Mouse (Mus musculus): ENCODE results near the gene Sik1. TPM values are rescaled to one million over a fixed set of nuclear protein-coding genes. Genes with fewer than 3 reads are reported as not detected.

The Sik1 gene
- polyA plus RNA-seq, 1 experiment from 2014 or later = 21.8 TPM

- no peaks in the 10 kb centered on the region for H3K9me3 ChIP-seq
- ATAC-seq (ENCODE audit: insufficient read depth, low FRiP score, low read depth) = no peak
- H3K4me3 ChIP-seq (replicated peaks) = no peak overlapping the region
- H3K36me3 ChIP-seq = no peaks in the 10 kb centered on the region
- H3K4me1 ChIP-seq = no peaks in the 10 kb centered on the region; the same call in 1 of the 2 replicates
- no peak overlapping the region for H3K4me2 ChIP-seq
- H3K27ac ChIP-seq = no peak overlapping the region
- no peaks in the 10 kb centered on the region for H3K27me3 ChIP-seq (replicated peaks)
- WGBS = 91% methylated on average over 7 of the region's 7 CpGs
- no peak overlapping the region for H3K9ac ChIP-seq
These were observed 46.5 kb downstream of the Sik1 start for GRCm38 (mm10) chr17:31809136-31809535.

DNA sequence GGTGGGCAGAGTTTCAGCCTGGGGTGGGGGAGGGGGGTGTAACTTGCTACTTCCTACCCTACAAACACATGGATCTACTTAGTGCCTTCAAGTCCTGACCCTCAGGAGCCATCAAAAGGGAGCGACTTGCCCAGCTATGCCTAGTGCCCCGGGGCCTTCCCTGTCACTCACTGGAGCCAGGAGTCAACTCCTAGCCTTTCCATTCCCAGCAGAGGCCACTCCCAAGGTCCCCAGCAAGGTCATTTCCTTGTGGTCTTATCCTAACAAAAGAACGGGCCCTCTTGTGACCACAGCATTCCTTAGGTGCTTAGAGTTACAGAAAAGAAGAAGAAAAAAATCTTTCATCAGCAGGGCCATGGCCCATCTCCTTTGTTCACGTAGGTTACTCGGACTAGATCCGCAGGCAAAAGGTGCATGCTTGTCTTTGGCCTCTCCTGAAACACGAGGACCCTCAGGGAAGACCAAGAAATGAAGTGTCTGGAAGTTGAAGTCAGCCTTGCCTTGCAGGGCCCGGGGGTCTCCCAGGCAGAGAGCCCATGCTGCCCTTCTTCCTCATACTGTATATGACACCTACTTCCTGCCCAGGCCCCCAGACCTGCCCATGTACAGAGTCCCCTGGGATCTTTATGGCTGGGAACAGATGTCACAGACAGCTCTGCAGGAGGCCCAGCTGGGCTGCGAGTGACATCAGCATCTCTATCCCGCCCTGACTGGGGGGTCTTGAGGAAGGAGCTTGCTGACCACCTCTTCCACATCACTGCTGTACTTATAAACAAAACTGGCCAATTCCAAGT, 47.3 kb downstream of the Sik1 start:
- Histone ChIP-seq H3K27ac (no peak overlapping the region), H3K4me1 (no peaks in the 10 kb centered on the region), H3K27me3 (replicated peaks) (no peaks in the 10 kb centered on the region), H3K9ac (no peak overlapping the region), H3K9me3 (no peaks in the 10 kb centered on the region), H3K36me3 (no peaks in the 10 kb centered on the region), H3K4me3 (replicated peaks) (no peak overlapping the region), H3K4me2 (no peak overlapping the region)
- ATAC-seq (ENCODE audit: insufficient read depth, low FRiP score, low read depth) = 0 out of 2 replicates have a peak, but pooled peaks have one; percentile 19
- 52% methylated on average over 10 of the region's 10 CpGs for WGBS

- H3K9ac ChIP-seq = no peak overlapping the region
- H3K4me3 ChIP-seq (replicated peaks) = no peak overlapping the region
- no peak for ATAC-seq (ENCODE audit: insufficient read depth, low FRiP score, low read depth)
- H3K4me2 ChIP-seq = no peak overlapping the region
- H3K36me3 ChIP-seq = no peaks in the 10 kb centered on the region
- WGBS = 49% methylated on average over 3 of the region's 3 CpGs
- no peaks in the 10 kb centered on the region for H3K9me3 ChIP-seq
- no peaks in the 10 kb centered on the region for H3K4me1 ChIP-seq
- H3K27me3 ChIP-seq (replicated peaks) = no peaks in the 10 kb centered on the region
- H3K27ac ChIP-seq = no peak overlapping the region
These were observed 49.1 kb downstream of the Sik1 start for GRCm38 (mm10) chr17:31806496-31806895.

- no peak overlapping the region for H3K4me2 ChIP-seq
- no peaks in the 10 kb centered on the region for H3K4me1 ChIP-seq
- no peaks in the 10 kb centered on the region for H3K36me3 ChIP-seq
- no peak overlapping the region for H3K4me3 ChIP-seq (replicated peaks)
- ATAC-seq (ENCODE audit: insufficient read depth, low FRiP score, low read depth) = no peak
- no peaks in the 10 kb centered on the region for H3K27me3 ChIP-seq (replicated peaks)
- H3K9ac ChIP-seq = no peak overlapping the region
- H3K9me3 ChIP-seq = no peaks in the 10 kb centered on the region
- 0 out of 2 replicates have a peak overlapping the region, but pooled peaks have one; percentile 45 for H3K27ac ChIP-seq
- WGBS = 44% methylated on average over 8 of the region's 8 CpGs
These were observed 49.6 kb downstream of the Sik1 start for GRCm38 (mm10) chr17:31806025-31806424.

- Histone ChIP-seq H3K4me3 (replicated peaks) (no peak overlapping the region), H3K9me3 (no peaks in the 10 kb centered on the region), H3K27me3 (replicated peaks) (no peaks in the 10 kb centered on the region), H3K4me1 (no peaks in the 10 kb centered on the region), H3K36me3 (no peaks in the 10 kb centered on the region), H3K9ac (no peak overlapping the region), H3K4me2 (no peak overlapping the region), H3K27ac (no peak overlapping the region)
- ATAC-seq (ENCODE audit: insufficient read depth, low FRiP score, low read depth) = no peak
- 57% methylated on average over 4 of the region's 4 CpGs for WGBS
These were observed 50.0 kb downstream of the Sik1 start for GRCm38 (mm10) chr17:31805585-31805984.

GRCm38 (mm10) chr17:31802272-31803017, 53.2 kb downstream of the Sik1 start:
- Histone ChIP-seq H3K9ac (no peak overlapping the region), H3K27ac (no peak overlapping the region), H3K36me3 (no peaks in the 10 kb centered on the region), H3K4me1 (no peaks in the 10 kb centered on the region), H3K4me3 (replicated peaks) (no peak overlapping the region), H3K9me3 (no peaks in the 10 kb centered on the region), H3K27me3 (replicated peaks) (no peaks in the 10 kb centered on the region), H3K4me2 (no peak overlapping the region)
- no peak for ATAC-seq (ENCODE audit: insufficient read depth, low FRiP score, low read depth)
- WGBS = 46% methylated on average over 7 of the region's 7 CpGs

- H3K4me1 ChIP-seq = no peaks in the 10 kb centered on the region
- no peak overlapping the region for H3K9ac ChIP-seq
- no peak overlapping the region for H3K4me3 ChIP-seq (replicated peaks)
- H3K27ac ChIP-seq = no peak overlapping the region
- H3K9me3 ChIP-seq = no peaks in the 10 kb centered on the region
- no peak for ATAC-seq (ENCODE audit: insufficient read depth, low FRiP score, low read depth)
- H3K27me3 ChIP-seq (replicated peaks) = no peaks in the 10 kb centered on the region
- no peaks in the 10 kb centered on the region for H3K36me3 ChIP-seq
- 89% methylated on average over 7 of the region's 7 CpGs for WGBS
- H3K4me2 ChIP-seq = no peak overlapping the region
These were observed 54.7 kb downstream of the Sik1 start for GRCm38 (mm10) chr17:31800852-31801363.

GRCm38 (mm10) chr17:31795893-31796292, 59.7 kb downstream of the Sik1 start:
- Histone ChIP-seq H3K27ac (no peak overlapping the region), H3K9ac (no peak overlapping the region), H3K27me3 (replicated peaks) (no peaks in the 10 kb centered on the region), H3K9me3 (no peaks in the 10 kb centered on the region), H3K4me3 (replicated peaks) (no peak overlapping the region), H3K4me2 (no peak overlapping the region), H3K36me3 (no peaks in the 10 kb centered on the region), H3K4me1 (peaks cover 18% of the 10 kb centered on the region; the same call in 1 of the 2 replicates)
- no peak for ATAC-seq (ENCODE audit: insufficient read depth, low FRiP score, low read depth)
- WGBS = 76% methylated on average over 4 of the region's 4 CpGs

Other genes with a start within 250 kb of the Sik1 start
- gene Cbs, start 218.6 kb downstream of the Sik1 start, polyA plus RNA-seq (2015; fragmentation: Nextera tagmentation; extraction: Ambion mirVana) = 24.5 and 38.2 TPM in 2 replicates
- 301 and 311 TPM in 2 replicates for gene U2af1, start 196.9 kb downstream of the Sik1 start, polyA plus RNA-seq (2015; fragmentation: Nextera tagmentation; extraction: Ambion mirVana)
- gene Cryaa, start 178.0 kb downstream of the Sik1 start, polyA plus RNA-seq (2015; fragmentation: Nextera tagmentation; extraction: Ambion mirVana) = 0.21 TPM in 1 of 2 replicates, not detected in the other
- gene Rrp1b, start 180.3 kb upstream of the Sik1 start, polyA plus RNA-seq (2015; fragmentation: Nextera tagmentation; extraction: Ambion mirVana) = 43.4 and 50.8 TPM in 2 replicates
- 0.48 and 0.50 TPM in 2 replicates for gene Hsf2bp, start 180.5 kb upstream of the Sik1 start, polyA plus RNA-seq (2015; fragmentation: Nextera tagmentation; extraction: Ambion mirVana)